Mouse (Mus musculus) liver, adult 2 months (tissue): Measurements from ENCODE around the gene Tgif2lx1. TPM values are rescaled to one million over a fixed set of nuclear protein-coding genes. Genes with fewer than 3 reads are reported as not detected.
"Not testable (repeated sequence)": the region's sequence is repeated elsewhere in the genome, so short reads cannot be mapped to it uniquely, and the experiment has no call there.

Experiments used
- DNase-seq: peaks from one replicate; pipeline ENCODE4 v3.0.0-alpha.2; 2011; ENCODE audit warnings: low read depth, low spot score; ENCODE audit errors: extremely low read depth
- H3K27ac ChIP-seq: fragments of 200-500 bp; replicated peaks from 2 replicates; pipeline ENCODE4 v1.5.1; 2012; ENCODE audit warnings: low read depth, mild to moderate bottlenecking, control low read depth, inconsistent platforms, low read length; ENCODE audit not compliant: insufficient read depth
- H3K27me3 ChIP-seq: fragments of 200-500 bp; 2 replicates; pipeline ENCODE4 v1.6.1; 2012; ENCODE audit warnings: mild to moderate bottlenecking, moderate library complexity, low read length, inconsistent platforms; ENCODE audit not compliant: control insufficient read depth, insufficient read depth
- H3K36me3 ChIP-seq: fragments of 200-500 bp; 2 replicates; pipeline ENCODE4 v1.6.1; 2012; ENCODE audit warnings: low read length, inconsistent platforms; ENCODE audit not compliant: control insufficient read depth, insufficient read depth
- H3K4me1 ChIP-seq: fragments of 200-500 bp; 2 replicates; pipeline ENCODE4 v1.6.1; 2011; ENCODE audit warnings: low read length; ENCODE audit not compliant: control insufficient read depth, insufficient read depth
- H3K4me3 ChIP-seq: fragments of 200-500 bp; 2 replicates; pipeline ENCODE4 v1.5.1; 2011; ENCODE audit warnings: low read depth, mild to moderate bottlenecking, control low read depth, low read length, moderate library complexity; ENCODE audit not compliant: insufficient read depth
- H3K79me2 ChIP-seq: fragments of 200-500 bp; 2 replicates; pipeline ENCODE4 v1.6.1; 2012; ENCODE audit warnings: inconsistent platforms, mild to moderate bottlenecking, low read length, moderate library complexity; ENCODE audit not compliant: control insufficient read depth, insufficient read depth
- H3K9ac ChIP-seq: fragments of 200-500 bp; 2 replicates; pipeline ENCODE4 v1.6.1; 2012; ENCODE audit warnings: low read depth, mild to moderate bottlenecking, control low read depth, inconsistent platforms, low read length
- WGBS: fragments of 180-500 bp; shearing (Covaris S2); methylation state at CpG from one replicate; pipeline ENCODE4 v1.1.7; 2018; 5-methylcytosine and 5-hydroxymethylcytosine counted together
- polyA plus RNA-seq: library from polyadenylated mRNA; depleted of rRNA; stranded (reverse); fragments of >200 nt; gene quantifications from 2 replicates; pipeline ENCODE4 v1.2.3, GENCODE M21; 2012; rRNA removed
- total RNA-seq: library from RNA; depleted of rRNA; stranded (reverse); fragments of >200 nt; gene quantifications from 2 replicates; pipeline ENCODE4 v1.2.3, GENCODE M21; 2014; rRNA removed

The Tgif2lx1 gene
- not detected in 2 replicates for total RNA-seq
- not detected in 2 replicates for polyA plus RNA-seq

DNA sequence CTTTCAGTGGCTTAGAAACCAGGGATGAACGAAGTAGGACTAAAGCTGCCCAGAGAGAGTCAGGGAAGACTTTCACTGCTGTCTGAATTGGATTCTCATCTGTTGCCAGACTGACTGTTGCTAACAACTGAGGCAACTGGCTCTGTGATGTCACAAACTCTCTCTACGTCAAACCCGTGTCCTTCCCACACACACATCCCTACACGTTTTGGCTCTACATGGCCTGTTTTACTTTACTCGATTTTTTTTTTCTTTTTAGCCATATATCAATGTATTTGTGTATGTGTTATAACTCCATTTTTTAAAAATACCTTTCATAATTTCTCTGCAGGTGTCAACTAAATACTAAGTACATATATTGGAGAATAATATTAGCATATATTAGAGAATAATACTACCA, at the start of gene Tgif2lx1:
Gene Tgif2lx1, minus strand, starts transcription at position 101 of the 400 bp plus-strand sequence.
- not testable (repeated sequence) for H3K4me1 ChIP-seq, H3K9ac ChIP-seq, H3K4me3 ChIP-seq, H3K36me3 ChIP-seq, H3K79me2 ChIP-seq, H3K27me3 ChIP-seq, DNase-seq, H3K27ac ChIP-seq
- WGBS: no CpG with 5 or more reads among the region's 5 CpGs

Other genes starting within 250 kb of the Tgif2lx1 start
- gene Tgif2lx2, start 53.5 kb downstream of the Tgif2lx1 start, total RNA-seq: not detected in 2 replicates
- gene Tgif2lx2, start 53.5 kb downstream of the Tgif2lx1 start, polyA plus RNA-seq: not detected in 2 replicates